Mouse (Mus musculus): ENCODE results near the gene Mark2. TPM values are rescaled to one million over a fixed set of nuclear protein-coding genes. Genes with fewer than 3 reads are reported as not detected.
A peak's percentile ranks its signal among the peaks of the same experiment; 100 is the strongest.

The Mark2 gene
- polyA plus RNA-seq, 1 experiment, result 17.9 TPM

DNA sequence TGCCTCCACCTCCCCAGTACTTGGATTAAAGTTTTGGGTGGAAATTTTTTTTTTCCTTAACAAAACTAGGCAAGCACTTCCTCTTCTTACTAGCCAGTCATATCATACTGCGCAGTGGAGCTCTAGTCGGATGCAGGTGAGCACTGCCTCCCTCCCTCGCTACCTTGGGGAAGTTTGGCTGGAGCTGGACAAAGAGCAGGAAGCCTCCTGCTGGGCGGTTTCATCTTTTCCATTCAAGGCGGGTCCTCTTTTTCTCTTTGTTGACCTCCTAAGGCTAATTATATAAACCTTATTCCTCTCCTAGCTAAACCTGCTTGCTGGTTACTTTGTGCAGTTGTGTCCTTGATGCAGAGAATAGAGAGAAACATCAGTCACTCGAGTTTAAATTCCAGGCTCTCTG, 12.0 kb upstream of the Mark2 start:
- no peaks in the 10 kb centered on the region for H3K27me3 ChIP-seq (ENCODE audit: control insufficient read depth)
- TF ChIP-seq GATA1 (IDR thresholded peaks at IDR 0.05; ENCODE audit: low read length), result no peak
- TF ChIP-seq TAL1 (IDR thresholded peaks at IDR 0.05; ENCODE audit: low read length), result no peak
- H3K4me1 ChIP-seq (ENCODE audit: control insufficient read depth), result peaks cover 2% of the 10 kb centered on the region
- H3K36me3 ChIP-seq (ENCODE audit: control insufficient read depth), result peaks cover 3% of the 10 kb centered on the region; the same call in 1 of the 2 replicates
- no peaks in the 10 kb centered on the region for H3K9me3 ChIP-seq (ENCODE audit: control insufficient read depth, low read length)
- H3K4me3 ChIP-seq (replicated peaks), result no peak overlapping the region

DNA sequence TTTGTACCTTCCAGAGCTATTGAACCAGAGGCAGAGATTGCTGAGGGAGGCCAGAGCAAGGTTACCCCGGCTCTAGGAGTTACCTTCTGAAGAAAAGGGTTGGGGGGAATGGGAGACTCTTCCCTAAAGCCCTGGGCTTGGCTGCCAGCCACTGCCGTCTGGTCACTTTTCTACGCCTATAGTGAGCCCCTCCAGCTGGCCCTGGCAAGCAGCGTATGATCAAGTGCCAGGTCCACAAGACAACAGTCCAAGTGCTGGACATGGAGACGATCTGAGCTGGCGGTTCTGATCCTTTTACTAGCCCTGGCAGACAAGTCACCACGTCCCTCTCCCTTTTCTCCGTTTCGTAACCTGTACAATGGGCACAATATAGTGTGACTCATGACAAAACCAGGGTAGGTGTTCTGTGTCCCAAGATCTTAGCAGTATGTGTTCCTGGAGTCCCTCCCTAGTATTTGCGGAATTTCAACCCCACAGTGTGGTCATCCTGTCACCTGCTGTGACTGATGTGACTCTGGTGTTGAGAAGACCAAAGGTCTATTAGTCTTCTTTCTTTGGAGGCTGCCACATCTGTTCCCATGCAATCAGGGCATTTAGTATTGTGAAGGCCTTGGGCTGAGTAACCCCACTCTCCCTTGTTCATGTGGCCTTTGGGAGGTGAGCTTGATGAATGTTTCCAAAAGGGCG, 11.3 kb upstream of the Mark2 start:
- Histone ChIP-seq H3K9me3 (ENCODE audit: control insufficient read depth, low read length) (no peaks in the 10 kb centered on the region), H3K4me1 (ENCODE audit: control insufficient read depth) (peaks cover 2% of the 10 kb centered on the region), H3K27me3 (ENCODE audit: control insufficient read depth) (no peaks in the 10 kb centered on the region), H3K36me3 (ENCODE audit: control insufficient read depth) (peaks cover 3% of the 10 kb centered on the region; the same call in 1 of the 2 replicates), H3K4me3 (replicated peaks) (no peak overlapping the region)
- TF ChIP-seq GATA1 (IDR thresholded peaks at IDR 0.05; ENCODE audit: low read length), result no peak
- no peak for TF ChIP-seq TAL1 (IDR thresholded peaks at IDR 0.05; ENCODE audit: low read length)

GRCm38 (mm10) chr19:7349993-7350392, 8.3 kb upstream of the Mark2 start:
- TF ChIP-seq GATA1 (IDR thresholded peaks at IDR 0.05; ENCODE audit: low read length), result no peak
- Histone ChIP-seq H3K9me3 (ENCODE audit: control insufficient read depth, low read length) (no peaks in the 10 kb centered on the region), H3K27me3 (ENCODE audit: control insufficient read depth) (no peaks in the 10 kb centered on the region), H3K4me3 (replicated peaks) (no peak overlapping the region), H3K4me1 (ENCODE audit: control insufficient read depth) (peaks cover 6% of the 10 kb centered on the region), H3K36me3 (ENCODE audit: control insufficient read depth) (no peaks in the 10 kb centered on the region)

- Histone ChIP-seq H3K36me3 (ENCODE audit: control insufficient read depth) (no peaks in the 10 kb centered on the region), H3K27me3 (ENCODE audit: control insufficient read depth) (no peaks in the 10 kb centered on the region), H3K4me1 (ENCODE audit: control insufficient read depth) (peaks cover 25% of the 10 kb centered on the region), H3K9me3 (ENCODE audit: control insufficient read depth, low read length) (no peaks in the 10 kb centered on the region), H3K4me3 (replicated peaks) (no peak overlapping the region)
- TF ChIP-seq TAL1 (IDR thresholded peaks at IDR 0.05; ENCODE audit: low read length) (no peak), GATA1 (IDR thresholded peaks at IDR 0.05; ENCODE audit: low read length) (no peak)
These were observed 3.6 kb upstream of the Mark2 start for GRCm38 (mm10) chr19:7345235-7345755.

GRCm38 (mm10) chr19:7342646-7343045, 986 bp upstream of the Mark2 start:
- TF ChIP-seq TAL1 (IDR thresholded peaks at IDR 0.05; ENCODE audit: low read length), result no peak
- no peak for TF ChIP-seq GATA1 (IDR thresholded peaks at IDR 0.05; ENCODE audit: low read length)
- H3K4me1 ChIP-seq (ENCODE audit: control insufficient read depth), result peaks cover 49% of the 10 kb centered on the region
- H3K9me3 ChIP-seq (ENCODE audit: control insufficient read depth, low read length), result no peaks in the 10 kb centered on the region
- peaks cover 19% of the 10 kb centered on the region for H3K36me3 ChIP-seq (ENCODE audit: control insufficient read depth)
- H3K27me3 ChIP-seq (ENCODE audit: control insufficient read depth), result no peaks in the 10 kb centered on the region
- H3K4me3 ChIP-seq (replicated peaks), result peak overlapping the region; percentile 77

- peaks cover 35% of the 10 kb centered on the region for H3K36me3 ChIP-seq (ENCODE audit: control insufficient read depth)
These were observed 732 bp downstream of the Mark2 start for GRCm38 (mm10) chr19:7340780-7341475.

DNA sequence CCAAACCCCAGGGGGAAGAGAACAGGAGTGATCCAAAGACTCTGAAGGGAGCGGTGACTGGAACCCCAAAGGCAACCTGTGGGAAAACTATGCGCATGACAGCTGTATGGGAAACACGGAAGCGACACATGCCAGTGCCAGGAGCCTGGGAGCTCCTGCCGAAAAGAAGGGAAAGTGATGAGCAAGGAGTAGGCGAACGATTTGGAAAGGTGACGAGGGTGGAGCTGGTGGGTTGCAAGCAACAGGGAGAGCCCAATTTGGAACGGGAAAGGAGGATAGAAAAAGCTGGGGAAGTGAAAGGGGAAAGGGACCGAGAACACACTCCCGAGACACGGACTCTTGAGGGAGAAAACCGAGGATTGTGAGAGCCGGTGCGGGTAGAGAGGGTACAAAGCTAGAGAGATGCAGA, 1.3 kb downstream of the Mark2 start:
- TF ChIP-seq TAL1 (IDR thresholded peaks at IDR 0.05; ENCODE audit: low read length) (no peak), GATA1 (IDR thresholded peaks at IDR 0.05; ENCODE audit: low read length) (no peak)
- H3K9me3 ChIP-seq (ENCODE audit: control insufficient read depth, low read length), result no peaks in the 10 kb centered on the region
- H3K36me3 ChIP-seq (ENCODE audit: control insufficient read depth), result peaks cover 40% of the 10 kb centered on the region
- H3K27me3 ChIP-seq (ENCODE audit: control insufficient read depth), result no peaks in the 10 kb centered on the region
- peak overlapping the region; percentile 77 for H3K4me3 ChIP-seq (replicated peaks)
- H3K4me1 ChIP-seq (ENCODE audit: control insufficient read depth), result peaks cover 65% of the 10 kb centered on the region

More at GRCm38 (mm10) chr19:7340780-7341475, 732 bp downstream of the Mark2 start:
- H3K4me1 ChIP-seq (ENCODE audit: control insufficient read depth), result peaks cover 65% of the 10 kb centered on the region
- no peaks in the 10 kb centered on the region for H3K27me3 ChIP-seq (ENCODE audit: control insufficient read depth)
- H3K4me3 ChIP-seq (replicated peaks), result peak overlapping the region; percentile 77
- TF ChIP-seq TAL1 (IDR thresholded peaks at IDR 0.05; ENCODE audit: low read length) (no peak), GATA1 (IDR thresholded peaks at IDR 0.05; ENCODE audit: low read length) (no peak)
- H3K9me3 ChIP-seq (ENCODE audit: control insufficient read depth, low read length), result no peaks in the 10 kb centered on the region

DNA sequence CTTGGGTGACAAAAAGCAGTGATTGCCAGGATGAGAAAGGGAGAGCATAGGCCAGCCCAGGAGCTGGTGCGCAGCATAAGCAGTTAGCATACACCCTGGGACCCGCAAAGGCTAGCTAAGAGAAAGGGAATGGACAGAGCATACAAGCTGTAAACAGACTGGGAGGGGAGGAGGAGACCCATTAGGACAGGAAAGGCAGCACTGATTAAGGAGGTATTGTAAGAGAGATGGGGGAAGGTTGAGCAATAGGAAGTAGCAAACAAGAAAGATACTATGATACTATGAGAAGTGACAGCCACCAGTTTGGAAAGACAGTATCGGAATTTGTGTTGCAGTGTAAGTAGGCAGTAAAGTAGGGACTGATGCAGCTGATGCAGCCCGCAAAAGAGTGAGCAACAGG, 1.8 kb downstream of the Mark2 start:
- H3K36me3 ChIP-seq (ENCODE audit: control insufficient read depth), result peaks cover 41% of the 10 kb centered on the region
- H3K4me3 ChIP-seq (replicated peaks), result peak overlapping the region; percentile 77
- TF ChIP-seq GATA1 (IDR thresholded peaks at IDR 0.05; ENCODE audit: low read length) (no peak), TAL1 (IDR thresholded peaks at IDR 0.05; ENCODE audit: low read length) (no peak)
- H3K27me3 ChIP-seq (ENCODE audit: control insufficient read depth), result no peaks in the 10 kb centered on the region
- peaks cover 62% of the 10 kb centered on the region for H3K4me1 ChIP-seq (ENCODE audit: control insufficient read depth)
- no peaks in the 10 kb centered on the region for H3K9me3 ChIP-seq (ENCODE audit: control insufficient read depth, low read length)

- TF ChIP-seq GATA1 (IDR thresholded peaks at IDR 0.05; ENCODE audit: low read length) (no peak), TAL1 (IDR thresholded peaks at IDR 0.05; ENCODE audit: low read length) (no peak)
- H3K36me3 ChIP-seq (ENCODE audit: control insufficient read depth), result peaks cover 48% of the 10 kb centered on the region
These were observed 2.6 kb downstream of the Mark2 start for GRCm38 (mm10) chr19:7339026-7339425.

More at GRCm38 (mm10) chr19:7339026-7339425, 2.6 kb downstream of the Mark2 start:
- H3K4me3 ChIP-seq (replicated peaks), result peak overlapping the region; percentile 77
- no peaks in the 10 kb centered on the region for H3K9me3 ChIP-seq (ENCODE audit: control insufficient read depth, low read length)
- H3K4me1 ChIP-seq (ENCODE audit: control insufficient read depth), result peaks cover 62% of the 10 kb centered on the region
- H3K27me3 ChIP-seq (ENCODE audit: control insufficient read depth), result no peaks in the 10 kb centered on the region

Measured in erythroblast, embryonic 14.5 days (primary cell).